Mouse (Mus musculus) cerebellum, postnatal 14 days (tissue): ENCODE results near the gene Dohh.

Experiments used
- DNase-seq, 2 experiments: peaks; one replicate each; pipeline ENCODE4 v3.0.0; 2021; ENCODE audit warnings: mixed read lengths in 2 of 2

Gene Dohh

DNA sequence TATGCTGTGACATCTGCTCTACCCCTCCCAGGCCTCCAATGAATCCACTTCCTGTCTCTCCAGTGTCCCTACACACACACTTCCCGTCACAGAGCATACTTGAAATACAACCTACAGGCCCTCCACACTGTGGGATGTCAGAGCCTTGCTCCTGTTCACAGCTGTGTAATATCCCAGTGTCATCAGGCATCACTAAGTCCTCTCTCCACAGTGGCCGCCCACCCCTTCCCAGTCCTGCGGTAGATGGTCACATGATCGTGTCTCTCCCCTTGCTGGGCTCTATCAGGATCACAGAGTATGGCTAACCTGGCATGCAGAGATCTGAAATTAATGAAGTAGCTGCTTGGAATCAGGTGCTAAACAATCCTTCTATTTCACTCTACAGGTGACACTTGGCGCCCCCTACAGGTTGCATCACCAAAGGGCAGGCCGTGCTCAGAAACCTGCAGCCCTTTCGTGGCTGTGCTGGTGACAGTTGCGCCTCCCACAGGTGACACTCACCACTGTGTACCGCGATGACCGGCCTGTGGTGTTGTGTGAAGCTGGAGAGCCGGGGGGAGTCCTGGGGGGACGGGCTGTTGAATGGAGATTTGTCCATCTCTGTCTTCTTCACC is 21.5 kb downstream of the Dohh start:
- peak; percentile 85 to 94 for DNase-seq

DNA sequence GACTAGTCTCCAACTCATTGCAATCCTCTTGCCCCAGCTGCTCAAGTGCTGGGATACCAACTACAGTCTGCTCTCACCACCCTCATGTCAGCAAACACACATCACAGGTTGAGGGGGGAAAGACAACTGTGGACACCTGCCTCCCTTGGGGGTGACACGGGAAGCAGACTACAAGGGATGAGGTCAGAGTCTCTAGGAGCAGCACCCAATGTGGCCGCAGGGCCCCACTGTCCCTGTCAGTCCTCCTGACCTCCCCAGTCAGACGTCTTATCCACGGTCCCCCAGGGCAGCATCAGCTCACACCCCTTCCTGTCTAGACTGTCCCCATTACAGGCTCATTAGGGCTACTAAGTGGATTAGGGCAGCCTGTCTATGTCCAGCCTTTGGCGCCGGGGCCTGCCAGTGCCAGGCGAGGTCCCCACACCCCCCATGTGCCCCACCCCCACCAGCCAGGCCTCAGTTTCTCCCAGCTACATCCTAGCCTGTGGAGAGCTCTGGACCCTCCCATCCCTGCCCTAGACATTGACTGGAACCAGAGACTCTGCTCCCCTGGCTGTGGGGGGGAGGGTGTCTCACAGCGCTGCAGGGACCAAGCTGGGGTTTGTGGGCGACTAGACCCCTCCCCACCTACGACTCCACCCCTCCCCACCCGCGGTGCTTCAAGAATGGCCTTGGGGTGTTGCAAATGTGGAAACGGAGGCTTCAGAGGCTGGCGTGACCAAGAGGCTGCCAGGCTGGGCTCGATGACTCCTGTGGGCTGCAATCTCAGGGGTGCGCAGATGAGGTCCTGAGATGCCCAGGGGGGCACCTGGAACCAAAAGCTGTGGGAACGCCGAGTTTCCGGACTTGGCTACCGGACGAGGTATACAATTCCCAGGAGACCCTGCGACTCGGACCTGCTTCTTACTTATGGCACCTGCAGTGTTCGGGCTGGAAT is 22.5 kb downstream of the Dohh start:
- DNase-seq, result peak in 1 of 2 experiments; percentile 45

DNA sequence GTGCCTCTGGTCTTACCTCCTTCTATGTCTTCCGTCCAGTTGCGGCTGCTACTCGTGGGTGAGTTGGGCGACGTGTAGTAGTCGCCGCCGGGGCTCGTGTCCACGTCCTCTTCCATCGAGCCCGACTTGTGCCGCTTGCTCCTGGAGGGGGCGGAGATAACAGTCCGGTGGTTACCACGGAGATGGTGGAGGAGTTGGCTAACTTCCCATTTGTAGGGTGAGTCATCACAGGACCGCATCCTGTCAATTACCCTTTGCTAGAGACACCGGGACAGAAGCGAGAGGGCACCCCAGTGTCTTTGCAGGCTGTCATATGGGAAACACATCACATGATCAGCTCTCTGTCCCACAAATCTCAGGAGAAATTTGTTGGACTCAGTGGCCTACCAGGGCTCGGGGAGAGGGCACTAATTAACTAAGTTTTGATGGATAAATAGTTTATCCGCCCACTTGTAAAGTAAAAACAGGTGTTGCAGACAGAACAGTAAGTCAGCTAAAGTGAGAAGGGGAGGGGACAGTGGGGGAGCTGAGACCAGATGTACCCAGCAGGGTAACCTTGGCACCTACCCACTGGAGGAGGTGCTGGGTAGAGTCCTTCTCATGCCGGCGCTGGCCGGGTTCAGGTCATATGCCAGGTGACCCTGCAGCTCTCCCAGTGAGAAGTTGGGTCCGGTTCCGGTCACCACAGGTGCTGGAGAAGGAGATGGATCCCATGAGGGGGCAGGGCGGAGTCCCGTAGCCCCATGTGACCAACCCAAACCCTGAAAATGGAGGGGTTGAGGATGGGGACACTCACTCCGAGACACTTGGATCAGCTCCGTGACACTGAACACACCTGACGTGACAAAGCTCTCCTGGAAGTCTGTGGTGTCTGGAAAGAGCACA is 23.6 kb downstream of the Dohh start:
- peak; percentile 83 to 88 for DNase-seq

DNA sequence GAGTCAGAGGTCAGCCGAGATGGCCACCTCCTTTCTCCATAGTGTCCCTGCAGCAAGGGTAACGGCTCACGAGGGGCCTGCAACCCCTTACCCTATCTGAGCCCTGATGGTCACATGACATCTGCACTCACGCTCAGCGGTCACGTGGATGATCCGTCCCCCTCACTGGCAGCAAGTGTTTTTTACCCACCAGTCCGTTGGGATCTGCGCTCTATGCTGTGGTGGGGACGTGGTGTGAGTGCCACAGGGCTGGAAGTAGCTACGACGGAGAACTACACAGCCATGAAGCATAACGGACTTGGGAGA is 24.1 kb downstream of the Dohh start:
- DNase-seq, result no peak

DNA sequence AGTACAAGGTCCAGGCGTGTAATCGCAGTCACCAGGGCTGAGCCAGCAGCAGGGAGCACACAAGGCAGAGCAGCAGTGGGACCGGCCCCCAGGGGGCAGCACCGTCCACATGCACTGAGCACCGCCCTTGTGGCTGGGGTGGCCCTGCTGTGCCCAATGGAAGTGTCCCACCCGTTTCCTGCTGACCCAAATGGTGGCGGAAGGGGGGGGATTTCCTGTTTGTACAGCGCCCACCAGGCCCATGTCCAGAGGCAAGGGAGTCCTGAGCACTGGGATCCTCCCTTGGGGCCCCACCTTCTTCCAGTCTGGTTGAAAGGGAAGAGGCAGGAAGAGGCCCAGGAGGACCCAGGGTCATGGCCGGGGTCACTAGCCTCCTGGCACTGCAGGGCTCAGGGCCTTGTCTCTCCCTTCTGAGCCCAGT is 24.7 kb downstream of the Dohh start:
- DNase-seq, result peak; percentile 70 to 84

DNA sequence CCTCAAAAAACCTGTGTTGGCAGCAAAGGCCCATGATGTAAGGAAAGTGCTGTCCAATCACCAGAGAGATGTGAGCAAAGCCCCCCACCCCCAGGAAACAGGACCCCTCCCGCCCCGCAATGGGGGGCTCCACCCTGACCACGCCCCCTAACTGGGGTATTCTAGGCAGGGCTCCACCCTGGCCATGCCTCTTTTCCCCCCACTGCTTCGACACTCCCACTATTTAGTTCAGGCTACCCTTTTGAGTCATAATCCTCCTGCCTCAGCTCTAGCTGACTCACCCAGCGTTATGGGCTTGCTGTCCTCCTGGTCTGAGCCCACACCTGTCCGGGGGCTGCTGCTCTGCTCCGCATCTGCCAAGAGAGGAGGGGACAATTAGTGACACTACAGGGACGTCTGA is 25.1 kb downstream of the Dohh start:
- no peak for DNase-seq

DNA sequence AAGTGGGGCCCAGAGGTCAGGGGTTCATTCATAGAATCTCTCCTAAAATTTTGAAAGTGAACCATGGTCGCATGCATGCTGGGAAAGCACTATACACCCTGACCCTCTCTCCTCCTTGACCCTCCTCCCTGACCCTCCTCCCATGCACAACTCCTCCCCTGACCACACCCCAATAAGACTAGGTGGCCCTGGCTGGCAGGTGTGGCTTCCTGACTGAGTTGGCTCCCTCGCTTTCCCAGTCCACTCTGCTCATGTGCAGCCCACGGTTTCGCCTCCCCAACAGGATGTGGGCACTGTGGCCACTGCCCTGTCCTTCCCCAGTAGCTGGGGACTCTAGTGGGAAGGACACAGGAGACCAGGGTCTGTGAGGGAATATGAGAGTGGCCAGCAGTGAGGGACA is 26.1 kb downstream of the Dohh start:
- no peak for DNase-seq

DNA sequence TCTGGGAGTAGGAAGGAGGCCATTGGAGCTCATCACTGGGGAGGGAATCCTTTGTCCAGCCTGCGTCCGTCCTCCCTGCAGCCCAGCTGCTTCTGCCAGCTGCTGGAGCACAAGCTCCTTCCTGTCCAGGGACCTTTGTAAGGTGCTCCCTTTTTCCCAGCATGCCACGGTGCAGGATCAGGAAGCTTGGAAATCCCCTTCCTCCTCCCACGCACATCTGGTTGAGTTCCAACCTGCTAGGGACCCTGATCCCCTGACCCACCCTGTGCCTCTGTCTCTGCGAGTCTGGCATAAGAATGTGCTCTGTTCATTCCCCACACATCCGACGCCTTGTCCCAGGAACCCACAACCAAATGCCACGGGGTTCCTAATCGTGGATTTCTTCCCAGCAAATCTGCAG is 26.8 kb downstream of the Dohh start:
- DNase-seq, result no peak

DNA sequence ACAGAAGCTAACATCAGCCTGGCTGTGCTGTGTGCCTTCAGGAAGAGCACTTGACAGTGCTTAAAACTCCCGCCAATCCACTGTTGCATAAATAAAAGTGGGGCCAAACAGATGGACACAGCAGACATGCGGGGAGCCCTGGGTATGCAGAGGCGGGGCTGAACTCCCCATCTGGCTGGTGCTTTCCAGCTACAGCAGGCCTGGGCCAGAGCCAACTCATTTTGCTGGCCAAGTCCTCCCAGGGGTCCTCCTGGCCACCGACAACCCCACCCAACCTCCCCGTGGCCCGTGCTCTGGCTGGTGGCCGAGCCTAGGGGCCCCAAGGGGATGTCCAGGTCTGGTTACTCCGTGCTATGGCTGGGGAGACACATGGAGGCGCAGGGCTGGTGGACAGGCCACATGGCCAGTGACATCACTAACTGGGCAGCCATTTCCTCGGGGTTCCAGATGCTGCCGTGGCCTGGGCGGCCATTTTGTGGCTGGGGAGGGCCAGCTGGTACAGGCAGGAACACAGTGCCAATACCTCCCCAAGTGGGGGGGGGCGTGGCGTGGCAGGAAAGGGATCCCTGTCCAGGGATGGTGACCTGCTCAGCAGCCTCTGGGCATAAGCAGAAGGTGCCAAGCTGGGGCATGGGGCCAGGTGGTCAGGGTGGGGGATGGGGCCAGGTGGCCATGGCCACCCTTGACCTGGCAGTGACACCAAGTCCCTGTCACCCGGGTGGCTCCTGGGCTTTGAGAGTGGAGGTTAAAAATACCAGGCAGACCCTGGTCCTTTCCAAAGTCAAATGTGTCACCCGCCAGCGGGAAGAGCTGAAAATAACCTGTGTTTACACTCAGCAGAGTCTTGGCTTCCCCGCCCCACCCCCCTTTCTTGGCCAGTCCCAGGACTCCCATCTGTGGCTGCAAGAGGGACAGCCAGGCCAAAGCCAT is 27.5 kb downstream of the Dohh start:
- DNase-seq, result peak; percentile 95

DNA sequence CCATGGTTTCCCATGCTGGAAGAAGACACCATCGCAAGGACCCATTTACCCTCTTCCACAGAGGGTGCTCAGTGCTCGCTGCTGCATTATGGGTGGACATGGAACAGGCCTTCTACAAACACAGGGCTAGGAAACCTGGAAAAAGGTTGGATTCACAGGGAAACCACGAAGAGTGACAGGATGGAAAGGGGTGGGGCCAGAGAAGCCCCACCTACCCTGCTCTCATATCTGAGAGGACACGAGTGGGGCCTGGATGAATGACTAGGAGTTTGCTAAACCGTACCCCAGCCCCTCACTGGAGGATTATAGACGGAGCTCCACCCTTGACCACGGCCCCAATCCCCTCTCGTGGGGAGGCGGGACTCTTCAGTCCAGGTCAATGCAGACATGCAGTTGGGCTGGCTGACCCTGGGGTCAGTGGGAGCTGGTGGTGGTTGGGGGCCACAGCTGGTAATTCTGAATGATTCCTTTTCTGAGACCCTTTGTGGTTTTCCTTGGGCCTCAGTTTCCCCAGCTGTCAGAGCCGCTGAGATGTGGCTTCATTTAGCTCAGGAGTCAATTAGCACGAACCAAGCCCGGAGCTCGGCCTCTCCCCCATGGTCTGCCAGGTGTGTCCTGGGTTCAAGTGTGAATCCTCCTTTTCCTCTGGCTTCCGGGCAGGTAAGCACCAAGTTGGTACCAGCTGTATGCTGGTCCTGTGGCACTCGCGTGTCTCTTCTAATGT is 28.5 kb downstream of the Dohh start:
- DNase-seq, result peak in 1 of 2 experiments; percentile 61

DNA sequence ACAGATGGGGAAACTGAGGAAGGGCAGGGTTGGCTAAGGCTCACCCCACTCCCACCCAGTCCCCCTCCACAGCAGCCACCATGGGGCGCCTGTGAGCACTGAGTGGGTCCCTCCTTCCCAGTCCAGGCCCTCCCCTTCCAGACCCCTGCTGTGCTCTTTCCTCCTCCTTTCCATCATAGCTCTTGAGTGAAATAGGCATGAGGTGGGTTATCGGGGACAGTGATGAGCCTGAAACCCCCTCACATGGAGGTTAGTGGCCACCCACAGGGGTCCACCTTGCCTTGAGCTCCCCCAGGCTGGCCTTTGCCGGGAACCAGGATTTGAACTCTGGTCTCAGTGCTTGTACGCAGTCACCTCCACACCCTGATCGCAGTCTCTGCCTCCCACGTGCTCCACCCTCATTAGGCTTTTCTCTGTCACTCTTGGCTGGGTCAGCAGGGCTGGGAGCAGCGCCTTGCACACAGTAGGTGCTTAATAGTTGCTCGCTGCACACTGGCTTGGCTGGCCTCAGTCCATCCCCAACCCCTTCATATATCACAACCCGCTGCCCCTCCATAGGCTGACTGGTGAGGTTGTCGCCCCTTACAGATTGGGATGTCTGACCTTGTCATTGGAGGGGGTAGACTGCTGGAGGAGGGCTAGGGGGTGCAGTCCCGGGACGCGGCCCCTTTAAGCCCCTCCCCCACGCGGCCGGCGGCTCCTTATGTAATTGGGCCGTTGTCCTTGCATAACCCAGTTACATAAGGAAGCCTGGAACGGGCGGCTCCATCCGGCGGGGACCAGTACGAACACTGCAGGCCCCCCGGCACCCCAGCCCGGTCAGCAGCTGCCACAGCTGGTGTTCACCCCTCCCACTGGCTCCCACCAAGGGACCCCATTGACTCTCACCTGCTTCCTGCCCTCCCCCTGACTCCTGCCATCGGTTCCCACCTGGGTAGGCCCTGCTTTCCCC is 29.4 kb downstream of the Dohh start:
- DNase-seq, result peak; percentile 88 to 90

DNA sequence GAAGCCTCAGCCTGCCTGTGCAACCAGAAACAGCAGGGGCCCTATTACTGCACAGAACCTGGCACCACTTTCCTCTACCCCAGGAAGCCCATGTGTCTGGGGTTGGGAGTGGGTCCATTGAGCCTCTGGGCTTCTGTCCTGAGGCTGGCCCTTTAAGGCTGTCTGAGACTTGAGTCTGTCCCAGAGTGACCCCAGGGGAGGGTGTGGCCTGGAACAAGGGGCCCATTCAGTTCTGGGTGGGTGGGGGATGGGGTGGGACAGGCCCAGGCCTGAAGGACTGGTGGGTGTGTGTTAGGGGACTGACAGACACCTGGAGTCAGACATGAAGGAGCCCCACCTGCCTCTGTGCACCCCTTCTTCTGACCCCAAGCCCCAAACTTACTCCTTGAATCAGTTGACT is 30.5 kb downstream of the Dohh start:
- peak in 1 of 2 experiments; percentile 59 for DNase-seq

DNA sequence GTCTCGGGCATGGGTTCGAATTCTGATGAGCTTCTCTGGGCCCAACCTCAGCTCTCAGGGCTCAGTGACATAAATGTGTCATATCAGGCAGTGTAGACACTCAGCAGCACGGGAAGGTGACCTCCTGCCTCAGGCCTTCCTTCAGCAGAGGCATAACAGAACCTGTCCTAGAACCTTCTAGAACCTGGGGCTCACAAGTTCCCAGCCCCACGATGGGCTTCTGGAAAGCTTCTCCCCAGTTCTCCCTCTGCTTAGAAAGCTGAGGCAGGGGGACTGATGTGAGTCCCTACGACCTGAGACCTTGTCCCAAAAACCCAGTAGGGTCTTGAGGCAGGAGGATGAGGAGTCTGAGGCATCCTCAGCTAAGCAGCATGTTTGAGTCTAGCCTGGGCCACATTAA is 30.9 kb downstream of the Dohh start:
- no peak for DNase-seq

DNA sequence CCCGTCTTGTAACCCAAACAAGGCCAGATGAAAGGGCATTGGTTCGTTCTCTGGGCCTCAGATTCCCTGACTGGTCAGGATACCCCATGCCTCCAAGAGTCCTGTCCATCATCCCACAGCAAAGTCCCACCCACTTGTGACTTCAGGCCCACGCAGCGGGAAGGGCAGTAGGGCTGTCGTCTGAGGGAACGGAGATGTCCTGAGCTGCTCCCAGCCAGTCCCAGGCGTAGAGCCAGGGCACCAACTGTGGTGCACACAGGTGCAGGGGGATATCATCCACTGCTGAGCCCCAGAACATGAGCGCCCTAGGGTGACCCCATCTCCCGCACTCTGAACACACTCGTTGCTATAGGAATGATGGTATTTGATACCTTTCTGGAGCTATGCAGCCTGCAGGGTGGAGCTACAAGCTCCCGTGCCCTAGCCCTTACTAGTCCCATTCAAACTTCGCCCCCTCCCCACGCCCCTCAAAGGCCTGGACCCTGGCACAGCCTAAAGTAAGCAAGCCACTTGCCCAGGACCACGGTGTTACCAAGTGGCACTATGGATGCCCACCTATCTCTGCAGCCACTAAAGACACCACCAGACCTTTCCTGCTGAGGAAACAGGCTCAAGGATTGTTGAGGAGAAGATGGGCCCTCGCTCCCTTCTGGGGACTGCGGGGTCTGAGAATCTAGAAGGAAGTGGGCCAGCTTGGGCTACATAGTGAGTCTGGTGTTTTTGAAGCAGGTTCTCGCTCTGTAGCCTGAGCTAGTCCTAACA is 31.5 kb downstream of the Dohh start:
- DNase-seq, result peak; percentile 68 to 71

DNA sequence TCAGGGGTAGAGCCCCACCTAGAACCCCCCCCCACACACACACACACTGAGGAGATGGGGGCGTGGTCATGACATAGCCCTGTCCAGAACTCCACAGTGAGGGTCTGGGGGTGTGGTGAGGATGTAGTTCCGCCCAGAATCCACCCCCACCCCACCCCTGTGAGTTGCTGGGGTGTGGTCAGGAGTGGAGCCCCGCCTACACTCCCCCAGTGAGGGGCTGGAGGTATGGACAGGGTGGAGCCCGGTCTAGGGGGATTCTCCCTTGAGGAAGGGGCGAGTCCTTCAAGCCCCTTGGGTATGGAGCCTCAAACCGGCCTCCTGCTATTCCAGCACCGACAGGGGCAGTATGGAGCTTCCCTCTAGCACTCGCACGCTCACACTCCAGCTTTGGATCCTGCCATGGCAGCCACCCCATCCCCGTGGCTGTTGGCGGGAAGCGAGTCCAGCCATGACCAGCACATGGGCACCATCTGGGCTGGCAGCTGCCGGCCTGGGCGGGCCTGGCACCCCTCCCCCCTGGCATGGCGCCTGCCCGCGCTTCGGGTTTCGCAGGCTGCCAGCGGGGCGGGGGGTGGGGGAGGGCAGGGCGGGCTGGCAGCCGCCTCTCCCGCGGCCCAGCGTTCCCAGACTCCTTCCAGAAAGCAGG is 32.5 kb downstream of the Dohh start:
- peak; percentile 97 to 98 for DNase-seq

DNA sequence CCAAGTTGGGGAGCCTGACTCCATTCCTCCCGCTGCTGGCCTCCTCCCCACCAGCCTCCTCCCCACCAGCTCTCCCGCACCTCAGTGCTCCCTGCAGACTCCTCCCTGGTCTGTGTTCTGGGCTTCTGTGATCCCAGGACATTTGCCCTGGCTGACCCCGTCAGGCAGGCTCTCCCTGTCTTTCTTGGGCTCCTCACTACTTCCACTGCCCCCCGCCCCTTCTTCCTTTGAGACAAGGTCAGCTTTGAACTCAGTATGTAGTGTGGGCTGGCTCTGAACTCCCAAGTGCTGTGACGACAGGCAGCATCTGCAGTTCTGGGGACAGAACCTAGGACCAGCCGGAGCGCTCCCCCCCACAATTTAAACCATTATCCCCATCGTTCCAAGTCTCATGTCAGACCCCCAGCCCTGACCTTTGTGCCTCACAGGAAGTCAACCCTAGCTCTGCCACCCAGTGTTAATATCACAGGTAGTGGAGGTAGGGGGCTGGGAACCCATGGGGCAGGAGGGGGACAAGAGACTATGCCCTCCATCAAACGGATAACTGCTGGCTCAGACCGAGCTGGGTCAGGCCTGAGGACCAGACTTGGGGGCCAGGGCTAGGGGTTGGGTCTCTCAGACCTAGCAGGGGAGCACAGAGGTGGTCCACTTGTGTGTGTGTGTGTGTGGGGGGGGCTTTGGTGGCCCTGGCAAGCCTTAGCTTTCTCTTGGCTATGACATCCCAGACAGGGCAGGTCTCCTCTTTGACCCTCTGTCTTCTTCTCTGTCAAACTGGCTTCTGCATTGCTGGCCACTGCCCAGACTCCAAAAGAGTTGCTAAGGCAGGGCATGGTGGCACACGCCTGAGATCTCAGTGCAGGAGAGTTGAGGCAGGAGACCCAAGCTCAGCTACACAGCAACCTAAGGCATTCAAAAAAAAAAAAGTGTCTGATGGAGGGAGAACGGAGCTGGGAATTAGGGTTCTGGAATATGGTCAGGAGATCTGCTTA is 33.3 kb downstream of the Dohh start:
- peak in 1 of 2 experiments; percentile 44 for DNase-seq

DNA sequence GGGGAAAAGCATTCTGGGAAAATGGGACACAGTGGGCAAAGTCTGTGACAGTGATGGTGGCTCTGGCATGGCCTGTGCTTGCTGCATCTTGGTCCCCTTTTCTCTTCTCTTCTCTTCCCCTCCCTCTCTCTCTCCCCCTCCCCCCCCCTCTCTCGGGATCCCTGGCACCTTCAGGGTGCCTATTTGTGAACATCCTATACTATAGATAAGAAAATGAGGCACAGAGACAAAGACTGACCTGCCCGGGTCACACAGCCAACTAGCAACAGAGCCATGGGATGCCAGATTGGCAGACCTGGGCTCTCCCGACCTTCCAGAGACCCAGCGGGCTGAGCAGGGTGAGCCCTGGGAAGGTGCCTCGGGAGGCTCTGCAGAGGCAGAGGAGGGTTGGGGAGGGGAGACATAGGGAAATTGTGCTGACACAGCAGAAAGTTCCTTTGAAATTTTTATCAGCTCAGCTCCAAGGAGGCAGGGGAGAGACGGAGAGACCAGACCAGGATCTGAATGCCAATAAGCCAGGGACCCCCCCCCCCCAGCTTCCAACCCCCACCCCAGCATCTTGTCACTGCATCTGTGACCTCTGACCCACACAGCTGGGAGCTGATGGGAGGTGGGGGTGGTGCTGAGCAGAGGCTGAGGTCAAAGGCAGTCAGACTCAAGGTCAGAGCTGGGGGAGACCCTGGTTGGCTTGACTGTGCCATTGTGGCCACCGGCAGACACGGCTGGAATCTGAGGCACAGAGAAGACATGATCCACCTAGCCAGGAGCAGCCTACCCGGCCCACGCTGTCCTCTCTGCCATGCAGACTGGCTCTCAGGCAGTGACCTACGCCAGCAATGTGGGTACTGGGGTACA is 34.2 kb downstream of the Dohh start:
- peak; percentile 24 to 35 for DNase-seq
